Mouse (Mus musculus) duodenum, adult 2 months (tissue): ENCODE measurements around the gene Gbp9. TPM values are rescaled to one million over a fixed set of nuclear protein-coding genes. Genes with fewer than 3 reads are reported as not detected.

Source experiments
- polyA plus RNA-seq: library from polyadenylated mRNA; depleted of rRNA; stranded (reverse); fragments of >200 nt; gene quantifications from 2 replicates; pipeline ENCODE4 v1.2.3, GENCODE M21; 2012; ENCODE audit warnings: low replicate concordance; rRNA removed

Gbp9 gene
- 0.33 and 0.43 TPM in 2 replicates for polyA plus RNA-seq

GRCm38 (mm10) chr5:105139409-105140088 is at the start of gene Gbp9, which contains the start of the genes Gbp8 and Gbp4:
Gbp9 (minus strand) TSS chr5:105139539.
Gbp8 (minus strand) TSS chr5:105139540.
Gbp4 (minus strand) TSS chr5:105139586.

Other genes starting within 250 kb of the Gbp9 start
- gene Abcg3, start 156.8 kb downstream of the Gbp9 start, polyA plus RNA-seq: 0.09 and 0.26 TPM in 2 replicates
- 0.58 and 1.8 TPM in 2 replicates for gene Gbp8, start within 50 bp of the Gbp9 start, polyA plus RNA-seq
- gene Gbp4, start within 50 bp of the Gbp9 start, polyA plus RNA-seq: 1.1 and 2.1 TPM in 2 replicates
- not detected in 2 replicates for gene Gbp10, start 100.0 kb upstream of the Gbp9 start, polyA plus RNA-seq
- gene Gm43302, start 154.2 kb upstream of the Gbp9 start, polyA plus RNA-seq: 0.32 and 0.44 TPM in 2 replicates
- gene Gbp6, start 154.2 kb upstream of the Gbp9 start, polyA plus RNA-seq: 0.53 and 0.66 TPM in 2 replicates